8 mouse cellular contexts compared by ENCODE assay signal in the genomic region with DNA sequence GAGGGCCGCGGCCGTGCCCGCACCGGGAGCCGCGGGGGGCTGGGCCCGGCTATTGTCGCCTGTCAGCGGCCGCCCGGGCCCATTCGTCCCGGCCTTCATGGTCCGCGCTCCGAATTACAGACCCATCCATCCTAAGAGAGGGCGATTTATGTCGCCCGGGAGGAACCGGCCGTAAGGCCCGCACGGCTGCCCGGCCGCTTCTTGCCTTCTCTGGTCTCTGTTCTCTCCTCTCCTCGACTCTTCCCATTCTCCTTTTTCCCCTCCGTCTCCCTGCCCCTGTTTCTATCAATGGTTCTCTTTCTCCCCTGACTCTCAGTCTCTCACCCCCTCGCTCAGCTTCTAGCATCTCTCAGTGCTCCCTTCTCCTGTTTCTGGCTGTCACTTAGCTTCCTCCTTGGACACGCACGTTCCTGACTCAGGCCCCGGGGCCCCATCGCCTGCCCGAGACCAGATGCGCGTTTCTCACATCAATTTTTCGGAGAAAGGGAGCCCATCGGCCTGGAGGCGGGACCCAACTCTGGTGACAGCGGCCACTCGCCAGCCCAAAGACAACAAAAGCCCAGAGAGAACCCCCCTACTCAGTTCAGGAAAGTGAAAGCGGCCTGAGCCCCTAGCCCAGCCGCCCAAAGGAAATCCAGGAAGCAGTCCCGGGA. TPM values are rescaled to one million over a fixed set of nuclear protein-coding genes. Genes with fewer than 3 reads are reported as not detected.
A peak's percentile ranks its signal among the peaks of the same experiment; 100 is the strongest.
DNase-seq lines count a peak whose midpoint lies in the region; ATAC-seq and TF ChIP-seq lines count a peak whose summit lies in the region.
"Had no signal": no experiment of that assay in that cellular context is flagged by ENCODE, and none has a peak within 500 bp of the region (broad histone marks: within the 10 kb centered on the region; RNA-seq: fewer than 3 reads in every experiment).

No protein-coding gene starts in this region.

- no peaks in the 10 kb centered on the region for H3K9me3 ChIP-seq in lung, embryonic 16.5 days (ENCODE audit: control insufficient read depth, low read length)
- no peaks in the 10 kb centered on the region for H3K9me3 ChIP-seq in heart, postnatal 0 days (replicated peaks; ENCODE audit: control insufficient read depth, low read length)

- H3K27ac ChIP-seq in lung, embryonic 16.5 days (ENCODE audit: low read length): no peak overlapping the region
- no peak overlapping the region for H3K27ac ChIP-seq in heart, postnatal 0 days (ENCODE audit: low read depth)
- H3K27ac ChIP-seq: layer of hippocampus, adult 2 months had no signal

- TF ChIP-seq CTCF in heart, postnatal 0 days (IDR thresholded peaks at IDR 0.05; ENCODE audit: low read depth): no peak

- H3K27me3 ChIP-seq in lung, embryonic 16.5 days (ENCODE audit: control insufficient read depth, insufficient read depth, low read depth, low read length): peaks cover 97% of the 10 kb centered on the region
- peaks cover 99% of the 10 kb centered on the region for H3K27me3 ChIP-seq in heart, postnatal 0 days (ENCODE audit: control insufficient read depth, insufficient read depth, low read length)

- H3K4me1 ChIP-seq in lung, embryonic 16.5 days (replicated peaks; ENCODE audit: control insufficient read depth, insufficient read depth, low read length): peaks cover 33% of the 10 kb centered on the region
- peaks cover 16% of the 10 kb centered on the region; the same call in 1 of the 2 replicates for H3K4me1 ChIP-seq in heart, postnatal 0 days (ENCODE audit: control insufficient read depth, insufficient read depth)

- DNase-seq in lung, postnatal 36 days: no peak
- DNase-seq in heart, postnatal 0 days (ENCODE audit: low spot score): no peak
- peak; percentile 72 for DNase-seq in mesoderm, embryonic 11.5 days (ENCODE audit: low read depth, low spot score)
- no peak for DNase-seq in layer of hippocampus, adult 11-12 months (ENCODE audit: low spot score)
- DNase-seq in T-cell, adult 2 months (ENCODE audit: low spot score): no peak

- H3K4me2 ChIP-seq in lung, embryonic 16.5 days (ENCODE audit: low read depth, low read length): peak overlapping the region; percentile 27
- H3K4me2 ChIP-seq in heart, postnatal 0 days (ENCODE audit: low read depth, low read length): peak overlapping the region; percentile 32

- WGBS in lung, embryonic 16.5 days: under 1% methylated on average over 44 of the region's 44 CpGs
- 1% methylated on average over 44 of the region's 44 CpGs for WGBS in heart, postnatal 0 days

- no peak for ATAC-seq in lung, embryonic 16.5 days (ENCODE audit: low read depth)
- ATAC-seq in heart, postnatal 0 days (ENCODE audit: insufficient read depth, low read depth): no peak
- ATAC-seq in cerebellum, adult (ENCODE audit: insufficient number of reproducible peaks, low FRiP score, low TSS enrichment): no peak

- no peak for TF ChIP-seq EP300 in heart, postnatal 0 days (IDR thresholded peaks at IDR 0.05; ENCODE audit: low read depth)

- H3K36me3 ChIP-seq in lung, embryonic 16.5 days (ENCODE audit: control insufficient read depth, insufficient read depth, low read length): no peaks in the 10 kb centered on the region
- H3K36me3 ChIP-seq in heart, postnatal 0 days (replicated peaks; ENCODE audit: control insufficient read depth, insufficient read depth, low read length): no peaks in the 10 kb centered on the region

- H3K9ac ChIP-seq in lung, embryonic 16.5 days (ENCODE audit: low read length): no peak overlapping the region
- H3K9ac ChIP-seq in heart, postnatal 0 days (replicated peaks; ENCODE audit: low read depth, low read length): no peak overlapping the region

- H3K4me3 ChIP-seq in lung, embryonic 16.5 days (ENCODE audit: low read length): peak overlapping the region; percentile 17
- H3K4me3 ChIP-seq in heart, postnatal 0 days (ENCODE audit: low read depth, low read length): peak overlapping the region; percentile 27
- H3K4me3 ChIP-seq: layer of hippocampus, adult 2 months had no signal

RNA-seq across cellular contexts. Expression of gene Lbx1, which starts 4.1 kb away (rescaled TPM):
- not detected in 2 replicates for polyA plus RNA-seq in lung, embryonic 16.5 days (2015; fragmentation: Nextera tagmentation; extraction: Ambion mirVana)
- total RNA-seq in heart, postnatal 0 days (2014; rRNA removed; ENCODE audit: low replicate concordance): not detected in 2 replicates
- polyA plus RNA-seq in heart, postnatal 0 days (2015; fragmentation: Nextera tagmentation; extraction: Ambion mirVana): not detected in 2 replicates
- total RNA-seq: layer of hippocampus, adult 2 months had no signal
